In genomic region chr2:171595240-171595639, GRCm38 (mm10) we compare ENCODE assay signal across 26 mouse cellular contexts.
"Had no signal": no experiment of that assay in that cellular context is flagged by ENCODE, and none has a peak within 500 bp of the region (broad histone marks: within the 10 kb centered on the region; RNA-seq: fewer than 3 reads in every experiment).

No protein-coding gene starts in this region.

- H3K4me3 ChIP-seq: gastrocnemius, adult 2 months; heart, adult 2 months; heart, embryonic 15.5 days; hindbrain, embryonic 12.5 days; intestine, embryonic 15.5 days; layer of hippocampus, adult 2 months; left cerebral cortex, adult 2 months; limb, embryonic 13.5 days; liver, embryonic 13.5 days; liver, embryonic 15.5 days had no signal

- H3K4me2 ChIP-seq: heart, embryonic 15.5 days; hindbrain, embryonic 12.5 days; hindbrain, embryonic 14.5 days; intestine, embryonic 15.5 days; limb, embryonic 13.5 days; liver, embryonic 11.5 days; liver, embryonic 13.5 days; liver, embryonic 15.5 days had no signal

- DNase-seq: gastrocnemius, adult 2 months; gastrocnemius, postnatal 10 days; gastrocnemius, postnatal 25 days; heart, adult 2 months; heart, postnatal 4 days; kidney, adult 18-20 months; kidney, adult 8-10 months; kidney, postnatal 10 days; kidney, postnatal 25 days; kidney, postnatal 4 days; liver; liver, embryonic 13.5 days; liver, postnatal 0 days had no signal

- H3K27ac ChIP-seq: gastrocnemius, adult 2 months; heart, adult 2 months; heart, embryonic 15.5 days; hindbrain, embryonic 12.5 days; hindbrain, embryonic 14.5 days; intestine, embryonic 15.5 days; layer of hippocampus, adult 2 months; left cerebral cortex, adult 2 months; limb, embryonic 13.5 days; liver, embryonic 13.5 days; liver, embryonic 15.5 days had no signal

- H3K4me1 ChIP-seq: heart, embryonic 15.5 days; intestine, embryonic 15.5 days; liver, embryonic 13.5 days; liver, embryonic 15.5 days had no signal

- ATAC-seq: forebrain, embryonic 16.5 days; hindbrain, embryonic 16.5 days; inflammation-experienced regulatory T-cells, adult 6 months; intestine, embryonic 15.5 days; intestine, postnatal 0 days; liver, postnatal 0 days had no signal

- H3K27me3 ChIP-seq: heart, embryonic 15.5 days; hindbrain, embryonic 12.5 days; intestine, embryonic 15.5 days; limb, embryonic 13.5 days; liver, embryonic 13.5 days; liver, embryonic 15.5 days had no signal

- H3K9me3 ChIP-seq: heart, embryonic 15.5 days; hindbrain, embryonic 12.5 days; intestine, embryonic 15.5 days; limb, embryonic 13.5 days; liver, embryonic 13.5 days; liver, embryonic 15.5 days had no signal

- H3K9ac ChIP-seq: heart, embryonic 15.5 days; hindbrain, embryonic 12.5 days; hindbrain, embryonic 14.5 days; intestine, embryonic 15.5 days; limb, embryonic 13.5 days; liver, embryonic 13.5 days; liver, embryonic 15.5 days; liver, postnatal 0 days had no signal

- H3K36me3 ChIP-seq: heart, embryonic 15.5 days; hindbrain, embryonic 12.5 days; intestine, embryonic 15.5 days; limb, embryonic 13.5 days; liver, embryonic 13.5 days; liver, embryonic 15.5 days had no signal
